Mouse (Mus musculus) adrenal gland, adult (tissue): Measurements from ENCODE around the gene Dscam.

ENCODE experiments used
- DNase-seq, 2 experiments: peaks; one replicate each; pipeline ENCODE4 v3.0.0; 2022 to 2023; ENCODE audit warnings: low spot score in 1 of 2; ENCODE audit not compliant: inconsistent age in 2 of 2

Gene Dscam

DNA sequence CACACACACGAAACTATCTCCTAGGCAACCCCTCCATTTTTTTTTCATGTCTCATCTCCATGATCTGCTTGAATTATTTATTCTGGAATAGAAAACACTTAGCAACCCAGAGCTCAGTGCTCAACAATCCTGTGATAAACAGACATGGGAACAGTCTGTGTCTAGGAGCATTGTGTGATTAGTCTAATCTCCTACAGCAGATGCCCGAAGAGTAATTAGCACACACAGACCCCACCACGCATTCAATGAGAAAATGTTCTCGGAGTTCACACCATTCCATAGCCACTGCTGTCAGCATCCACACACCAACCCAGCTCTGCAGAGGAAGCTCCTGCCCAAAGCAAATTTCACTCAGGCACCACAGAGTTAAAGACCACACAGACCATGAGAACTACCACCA, 146.1 kb downstream of the Dscam start:
- no peak for DNase-seq

DNA sequence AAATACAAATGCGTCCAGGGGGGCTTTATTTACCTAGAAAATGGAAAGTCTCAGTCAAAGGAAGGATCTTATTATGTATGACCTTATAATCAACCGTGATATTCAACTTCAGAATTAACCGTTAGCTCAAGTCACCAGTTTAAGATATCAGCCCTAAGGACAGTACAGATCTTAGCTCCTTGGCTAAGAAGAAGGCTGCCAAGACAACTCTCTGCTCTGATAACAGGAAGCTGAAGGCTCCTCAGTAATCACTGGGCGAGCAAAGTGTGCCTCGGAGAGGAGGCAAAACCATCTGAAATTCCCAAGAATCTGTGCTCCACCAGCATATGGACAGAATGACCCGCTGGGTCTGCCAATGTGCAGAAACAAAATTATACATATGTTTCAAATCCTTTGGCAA, 149.1 kb downstream of the Dscam start:
- DNase-seq = no peak

DNA sequence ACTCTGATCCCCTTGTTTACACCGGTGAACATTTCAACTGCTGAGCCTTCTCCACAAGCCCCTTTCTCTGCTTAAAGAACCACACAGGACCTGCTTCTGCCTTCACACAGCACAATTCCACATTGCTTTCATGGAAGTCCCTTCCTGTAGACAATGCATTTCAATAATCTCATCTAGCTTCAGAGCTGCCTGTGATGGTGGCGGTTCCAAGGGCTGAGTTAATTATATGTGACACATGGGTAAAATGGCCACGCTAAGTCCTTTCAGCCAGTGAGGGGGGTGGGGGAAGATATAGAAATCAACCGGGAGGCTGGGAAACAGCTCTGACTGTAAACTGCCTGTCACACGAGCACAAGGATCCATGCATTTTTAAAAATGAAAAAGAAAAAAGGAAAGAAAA, 152.2 kb downstream of the Dscam start:
- DNase-seq = no peak

DNA sequence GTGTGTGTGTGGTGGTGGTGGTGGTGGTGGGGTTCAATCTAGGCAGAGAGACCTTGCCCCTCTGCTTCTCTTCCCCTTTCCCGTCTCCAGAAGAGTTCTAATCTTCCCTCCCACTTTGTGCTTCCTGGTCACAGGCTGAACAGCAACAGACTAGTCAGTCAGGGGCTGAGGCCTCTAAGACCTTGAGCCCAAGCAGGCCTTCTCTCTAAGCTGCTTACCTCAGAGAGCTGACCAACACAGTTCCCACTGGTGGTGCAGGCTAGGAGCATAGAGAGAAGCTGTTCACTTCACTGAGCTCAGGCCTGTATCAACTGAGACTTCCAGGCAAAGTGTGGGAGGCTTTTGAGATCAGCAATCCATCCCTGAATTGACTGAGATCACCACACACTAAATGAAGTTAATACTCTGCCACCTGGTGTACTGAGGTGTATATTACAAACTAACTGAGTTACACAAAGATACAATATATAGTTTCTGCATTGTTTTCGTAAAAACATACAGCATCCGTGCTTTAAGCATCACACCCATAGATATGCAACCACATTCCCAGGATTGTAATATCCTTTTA, 153.3 kb downstream of the Dscam start:
- DNase-seq = peak in 1 of 2 experiments; percentile 48

DNA sequence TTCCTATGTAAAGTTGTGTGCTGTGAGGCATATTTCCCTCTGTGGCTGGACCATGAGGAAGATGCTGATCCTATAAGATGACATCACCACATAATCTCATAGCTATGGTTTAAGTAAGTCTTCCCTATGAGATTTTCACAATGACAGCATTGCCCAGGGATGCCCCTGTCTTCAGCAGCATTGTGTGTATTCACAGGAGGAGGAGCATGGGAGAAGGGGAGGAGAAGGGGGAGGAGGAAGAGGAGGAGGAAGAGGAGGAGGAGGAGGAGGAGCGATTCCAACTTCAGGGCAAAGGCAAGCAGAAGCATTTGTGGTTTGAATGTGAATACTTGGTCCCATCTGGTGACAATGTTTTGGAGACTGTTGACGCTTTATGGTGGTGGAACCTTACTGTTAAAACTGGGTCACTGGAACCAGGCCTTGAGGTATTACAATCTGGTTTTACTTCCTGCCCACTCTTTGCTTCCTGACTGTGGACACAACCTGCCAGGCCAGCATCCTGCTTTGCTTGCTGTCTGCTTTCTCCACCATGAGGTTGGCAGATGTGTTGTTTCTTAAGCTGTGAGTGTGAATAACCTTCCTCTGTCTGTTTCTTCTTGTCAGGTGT, 154.2 kb downstream of the Dscam start:
- no peak for DNase-seq

DNA sequence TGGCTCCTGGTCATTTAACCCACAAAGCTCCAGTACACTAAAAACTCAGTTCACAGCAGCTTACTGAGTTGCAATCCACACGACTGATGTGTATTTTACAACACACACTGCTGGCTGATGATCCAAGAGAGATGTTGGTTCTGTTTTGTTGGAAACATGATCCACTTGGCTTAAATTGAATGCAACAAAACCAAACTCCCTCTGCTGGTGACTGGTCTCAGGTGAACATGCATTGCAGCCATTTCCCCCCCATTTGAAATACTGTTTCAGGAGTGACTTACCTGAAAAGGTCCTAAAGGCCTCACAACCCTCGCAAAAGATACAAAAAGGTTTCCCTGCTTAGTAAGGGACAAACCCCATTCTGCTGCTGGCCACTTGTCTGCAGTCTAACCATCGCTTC, 156.2 kb downstream of the Dscam start:
- DNase-seq = peak in 1 of 2 experiments; percentile 48

DNA sequence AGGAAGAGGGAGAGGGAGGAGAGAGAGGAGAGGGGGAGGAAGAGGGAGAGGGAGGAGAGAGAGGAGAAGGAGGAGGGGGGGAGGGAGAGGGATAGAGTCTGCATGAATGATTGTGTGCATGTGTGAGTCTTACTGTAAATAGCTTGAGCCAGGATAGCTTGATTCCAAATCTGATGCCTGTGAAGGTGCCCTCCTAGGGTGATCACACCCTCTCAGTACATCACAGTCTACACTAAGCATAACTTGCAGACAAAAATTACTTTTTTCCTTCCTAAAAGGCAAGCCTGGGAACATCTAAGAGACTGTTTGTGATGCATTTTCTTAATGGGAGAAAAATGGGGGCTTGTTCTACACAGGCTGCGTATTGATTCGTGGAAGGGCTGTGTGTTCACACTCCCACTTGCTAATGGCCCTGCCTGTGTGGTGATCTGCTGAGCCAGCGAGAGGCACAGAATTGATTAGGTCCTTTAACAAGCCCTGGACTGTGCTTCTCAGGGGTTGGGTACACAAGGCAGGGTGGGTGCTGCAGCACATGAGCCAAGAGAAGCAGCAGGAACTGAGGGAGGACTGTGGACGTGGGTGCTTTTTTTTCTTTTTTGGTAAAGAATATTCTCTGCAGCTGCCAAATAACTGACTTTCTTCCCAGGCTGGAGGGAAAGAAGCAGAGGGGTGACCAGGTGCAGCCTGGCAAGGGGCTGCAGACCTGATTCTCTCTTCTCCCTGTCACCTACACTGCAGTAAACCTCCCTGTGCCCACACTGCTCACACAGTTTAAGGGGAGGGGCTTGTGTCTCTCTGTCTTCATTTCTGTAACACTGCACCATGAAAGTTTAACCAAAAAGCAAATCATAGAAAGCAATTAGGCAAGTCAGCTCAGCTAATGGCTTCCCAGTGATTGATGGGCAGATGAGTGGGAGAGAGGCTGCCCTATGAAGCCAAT, 161.2 kb downstream of the Dscam start:
- DNase-seq = no peak

DNA sequence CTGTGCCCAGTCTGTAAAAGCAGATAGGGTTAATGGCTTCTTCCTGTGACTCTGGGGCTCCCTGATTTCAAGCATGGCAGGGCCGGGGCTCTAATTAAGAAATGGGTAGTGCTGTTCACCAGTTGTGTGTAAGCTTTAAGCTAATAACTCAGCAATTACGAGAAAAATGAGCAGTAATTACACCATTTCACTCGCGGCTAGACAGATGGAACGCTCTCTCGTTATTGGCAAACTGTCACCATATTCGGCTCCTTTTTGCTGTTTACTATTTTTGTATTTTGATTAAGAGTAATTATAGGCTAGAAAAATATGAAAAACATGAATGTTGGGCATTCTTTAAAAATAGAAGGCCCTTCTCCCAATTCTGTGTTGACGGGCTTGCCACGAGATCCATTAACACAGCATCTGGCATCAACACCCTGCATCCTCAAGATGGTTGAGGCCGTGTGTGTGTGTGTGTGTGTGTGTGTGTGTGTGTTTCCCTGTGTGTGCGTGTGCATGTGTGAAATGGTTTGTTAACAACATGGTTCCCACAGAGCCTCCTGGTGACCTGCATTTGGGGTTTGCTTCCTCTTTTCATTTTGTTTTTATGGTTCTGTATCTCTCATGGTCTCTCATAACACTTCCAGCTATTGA, 162.5 kb downstream of the Dscam start:
- DNase-seq = no peak

DNA sequence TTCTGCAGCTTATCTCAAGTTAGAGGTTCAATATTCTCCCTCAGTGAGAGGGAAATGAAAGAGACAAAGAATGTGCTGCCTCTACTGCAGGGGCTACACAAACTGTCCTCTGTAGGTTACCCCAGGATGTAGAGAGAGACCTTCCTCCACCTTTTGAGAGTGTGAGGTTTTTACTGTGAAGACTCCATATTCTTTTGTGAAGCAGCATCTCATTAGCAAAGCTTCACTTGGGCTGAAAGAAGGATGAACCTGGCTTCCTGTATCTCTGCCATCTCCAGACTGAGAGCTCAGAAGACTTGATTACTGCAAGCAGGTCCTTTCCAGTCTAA, 163.7 kb downstream of the Dscam start:
- no peak for DNase-seq

DNA sequence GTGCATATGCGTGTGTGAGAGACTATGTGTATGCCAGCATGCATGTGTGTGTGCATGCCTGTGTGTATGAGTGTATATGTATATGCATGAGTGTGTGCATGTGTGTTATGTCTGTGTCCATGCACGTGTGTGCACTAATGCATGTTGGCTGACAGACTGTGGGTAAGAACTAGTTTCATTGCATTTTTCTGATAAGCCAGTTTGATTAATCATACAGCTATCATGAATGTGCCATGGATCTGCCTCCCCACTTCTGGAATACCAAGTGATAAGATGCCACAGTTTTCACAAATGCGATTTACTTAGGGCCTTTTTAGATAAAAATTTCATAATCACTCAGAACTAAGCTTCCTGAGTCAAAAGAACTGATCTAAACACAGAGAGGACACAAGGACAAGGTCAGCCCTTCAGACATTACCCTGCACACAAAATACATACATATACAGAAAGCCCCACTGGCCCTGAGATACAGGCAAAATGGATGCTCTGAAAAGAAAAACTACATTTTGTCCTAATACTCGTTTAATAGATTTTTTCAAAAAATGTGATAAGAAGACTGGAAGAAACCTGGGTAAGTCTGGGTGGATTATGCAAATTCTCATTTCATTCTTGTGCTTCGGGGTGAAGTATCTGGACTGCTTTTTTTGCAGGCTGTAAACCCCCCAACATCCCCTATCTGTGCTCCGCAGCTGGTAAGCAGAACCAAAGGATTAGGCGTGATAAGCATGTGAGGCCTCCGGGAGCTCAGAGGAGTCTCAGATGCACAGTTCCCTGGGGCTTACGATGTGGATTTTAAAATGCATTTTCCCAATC, 164.3 kb downstream of the Dscam start:
- DNase-seq = peak in 1 of 2 experiments; percentile 43

DNA sequence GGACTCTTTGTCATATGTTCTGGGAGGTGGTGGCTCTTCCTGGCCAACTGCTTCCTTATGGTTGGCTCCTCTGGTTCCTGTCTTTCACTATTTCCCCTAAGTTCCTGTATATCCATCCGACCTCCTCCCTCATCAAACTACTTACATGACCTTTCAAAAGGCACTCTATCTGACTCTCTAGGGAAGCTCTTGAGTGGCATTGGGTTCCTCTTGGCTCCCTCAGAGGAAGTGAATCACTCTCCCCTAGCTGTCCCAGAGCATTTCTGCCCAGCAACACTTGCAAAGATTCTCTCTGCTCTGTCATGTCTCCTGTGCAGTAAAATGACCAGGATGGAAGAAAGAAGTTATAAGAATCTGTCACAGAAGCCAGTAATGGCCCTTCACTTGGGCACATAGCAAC, 166.6 kb downstream of the Dscam start:
- peak in 1 of 2 experiments; percentile 72 for DNase-seq

DNA sequence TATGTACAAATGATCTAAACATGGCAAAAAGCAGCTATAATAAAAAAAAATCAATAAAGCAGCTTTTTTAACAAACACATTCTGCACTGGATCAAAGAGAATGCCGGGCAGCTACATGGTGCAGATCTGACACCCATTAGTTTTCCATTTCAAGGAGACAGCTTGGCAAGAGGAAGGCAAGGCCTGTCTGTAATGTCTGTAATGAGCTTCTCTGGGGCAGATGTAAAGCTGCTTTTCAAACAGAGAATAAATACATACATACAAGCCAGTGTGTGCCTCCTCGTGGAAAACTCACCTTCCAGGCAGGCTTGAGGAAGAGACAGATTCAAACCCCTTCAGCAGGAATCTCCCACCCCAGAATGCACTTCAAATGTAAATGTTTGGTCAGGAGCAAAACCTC, 167.7 kb downstream of the Dscam start:
- peak in 1 of 2 experiments; percentile 56 for DNase-seq

DNA sequence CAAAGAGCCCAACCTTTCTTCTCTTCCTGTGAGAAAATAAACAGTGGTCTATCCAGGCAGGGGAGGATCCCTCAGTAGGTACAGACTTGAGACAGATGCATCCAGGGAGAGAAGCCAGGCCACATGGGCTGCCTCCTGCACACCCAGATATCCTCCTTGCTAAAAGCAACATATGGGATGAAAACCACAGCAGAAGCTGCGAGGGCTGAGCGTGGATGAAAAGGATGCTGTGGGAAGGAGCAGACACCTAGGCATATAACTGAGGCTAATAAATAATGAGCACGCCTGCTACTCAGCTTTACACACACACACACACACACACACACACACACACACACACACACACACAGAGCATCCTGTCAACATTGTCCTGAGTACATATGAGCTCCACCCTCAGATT, 168.4 kb downstream of the Dscam start:
- no peak for DNase-seq

DNA sequence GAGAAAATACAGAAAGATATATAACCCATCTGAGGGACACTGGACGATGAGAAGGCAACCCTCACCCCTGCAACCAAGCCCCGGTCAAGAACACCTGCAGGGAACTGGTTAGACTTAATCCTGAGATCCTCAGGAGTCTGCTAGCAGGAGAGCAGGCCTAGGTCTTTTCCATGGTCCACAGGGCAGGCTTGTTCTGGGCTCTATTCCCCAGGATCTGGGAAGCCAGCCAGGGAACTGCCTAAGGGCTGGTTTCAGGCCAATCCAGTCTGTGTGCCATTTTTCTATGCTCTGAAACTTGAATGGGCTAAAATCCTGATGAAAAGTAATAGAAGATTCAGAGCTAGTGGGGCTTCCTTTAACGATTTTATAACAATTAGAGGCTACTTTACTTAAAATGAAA, 173.7 kb downstream of the Dscam start:
- peak; percentile 20 to 73 for DNase-seq

DNA sequence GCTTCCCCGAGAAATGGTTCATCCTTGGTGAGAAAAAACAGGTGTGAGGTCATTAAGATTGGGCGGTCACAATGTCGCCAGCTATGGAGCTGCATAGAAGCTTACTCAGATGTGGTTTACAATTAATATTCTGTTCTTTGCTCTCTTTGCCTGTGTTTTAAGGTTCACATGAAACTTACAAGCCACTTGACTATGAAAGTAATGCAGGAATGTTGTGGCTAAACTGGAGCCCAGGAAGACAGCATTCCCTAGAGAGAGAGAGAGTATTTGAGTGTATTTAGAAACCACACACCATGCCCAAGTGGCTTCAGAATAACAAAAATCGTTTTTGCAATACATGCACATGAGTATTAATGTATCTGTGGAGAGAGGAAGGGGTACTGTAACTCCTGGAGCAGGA, 174.7 kb downstream of the Dscam start:
- DNase-seq = no peak

DNA sequence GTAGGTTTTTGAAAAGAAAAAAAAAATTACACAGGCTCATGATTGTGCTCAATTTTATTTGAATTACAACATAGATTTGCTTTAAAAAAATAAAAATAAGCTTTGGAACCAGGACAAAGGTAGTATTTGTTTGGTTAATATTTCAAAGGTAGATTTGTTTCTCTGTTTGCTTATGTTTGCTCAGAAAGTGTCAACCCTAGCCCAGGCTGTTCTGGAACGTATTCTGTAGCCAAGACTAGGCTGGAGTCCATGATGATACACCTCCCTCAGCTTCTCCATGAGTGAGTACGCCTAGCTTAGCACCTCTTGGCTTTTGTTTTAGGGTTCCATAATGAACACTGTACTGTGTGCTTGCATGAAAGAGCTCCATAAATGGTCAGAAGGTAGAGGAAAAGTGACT, 183.2 kb downstream of the Dscam start:
- no peak for DNase-seq

DNA sequence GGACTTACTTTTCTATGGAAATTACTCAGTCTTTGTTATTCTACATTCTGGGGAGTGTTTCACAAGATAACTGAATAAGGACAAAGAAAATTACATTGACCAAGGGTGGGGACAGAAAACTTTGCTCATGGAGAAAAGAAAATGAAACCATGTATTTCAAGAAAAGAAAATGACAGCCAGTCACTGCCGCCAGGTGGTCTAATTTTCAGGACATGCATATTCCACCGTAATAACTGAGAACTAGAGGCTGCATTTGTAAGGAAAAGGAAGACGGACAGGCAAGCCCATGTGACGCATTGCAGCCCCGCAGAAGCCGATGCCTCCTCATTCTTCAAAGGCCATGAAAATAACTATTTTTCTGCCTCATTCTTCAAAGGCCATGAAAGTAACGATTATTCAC, 197.3 kb downstream of the Dscam start:
- DNase-seq = no peak

DNA sequence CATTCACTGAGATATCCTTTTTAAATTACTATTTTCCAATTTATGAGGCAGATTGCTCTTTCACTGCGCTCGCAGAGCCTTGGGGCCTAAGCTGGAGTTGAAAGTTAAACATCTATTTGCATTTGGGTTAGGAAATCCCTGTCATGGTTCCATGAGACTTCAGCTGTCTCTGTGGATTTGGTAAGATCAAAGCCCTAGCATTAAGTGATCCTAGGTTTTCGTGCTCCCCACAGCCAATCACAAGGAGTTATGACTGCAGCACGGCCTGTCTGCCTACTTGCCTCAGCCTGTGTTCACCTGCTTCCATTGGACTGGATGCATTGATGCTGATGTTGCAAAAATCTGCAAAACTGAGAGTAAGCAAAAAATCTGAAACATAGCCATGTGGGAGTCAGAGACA, 198.8 kb downstream of the Dscam start:
- DNase-seq = no peak

DNA sequence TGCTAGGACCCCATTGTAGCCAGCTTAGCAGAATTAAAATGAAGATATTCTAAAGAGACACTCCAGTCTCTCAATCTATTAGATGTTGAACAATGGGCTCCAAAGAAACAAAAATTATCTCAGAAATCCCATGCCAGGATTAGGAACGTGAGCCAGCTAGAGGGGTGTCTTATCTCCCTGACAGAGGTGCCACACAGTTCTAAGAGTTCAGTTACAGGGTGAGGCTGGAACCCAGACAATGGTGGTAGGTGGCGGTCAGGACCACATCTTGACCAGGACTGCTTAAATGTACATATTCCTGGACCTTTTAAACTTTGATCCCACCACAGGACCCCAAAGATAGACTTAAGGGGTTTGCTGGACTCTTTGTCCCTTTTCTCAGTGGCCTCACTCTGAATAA, 200.1 kb downstream of the Dscam start:
- DNase-seq = no peak

DNA sequence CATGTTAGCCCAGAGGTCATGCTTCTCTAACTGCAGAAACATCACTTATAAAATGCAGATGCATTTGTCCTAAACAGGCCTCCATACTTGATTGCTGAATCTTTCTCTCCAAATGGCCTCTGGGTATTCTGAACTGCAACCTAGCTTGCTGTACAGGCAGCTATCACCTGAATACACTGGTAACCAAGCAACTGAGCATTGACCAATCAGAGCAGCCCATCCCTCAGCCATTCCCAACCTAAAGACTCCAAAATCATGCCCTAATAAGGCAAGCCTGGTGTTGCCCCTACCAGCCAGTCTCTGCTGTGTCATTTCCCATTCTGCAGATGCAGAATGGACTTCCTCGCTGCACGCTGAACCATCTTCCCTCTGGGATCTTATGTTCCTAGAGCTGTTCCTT, 200.9 kb downstream of the Dscam start:
- DNase-seq = no peak

DNA sequence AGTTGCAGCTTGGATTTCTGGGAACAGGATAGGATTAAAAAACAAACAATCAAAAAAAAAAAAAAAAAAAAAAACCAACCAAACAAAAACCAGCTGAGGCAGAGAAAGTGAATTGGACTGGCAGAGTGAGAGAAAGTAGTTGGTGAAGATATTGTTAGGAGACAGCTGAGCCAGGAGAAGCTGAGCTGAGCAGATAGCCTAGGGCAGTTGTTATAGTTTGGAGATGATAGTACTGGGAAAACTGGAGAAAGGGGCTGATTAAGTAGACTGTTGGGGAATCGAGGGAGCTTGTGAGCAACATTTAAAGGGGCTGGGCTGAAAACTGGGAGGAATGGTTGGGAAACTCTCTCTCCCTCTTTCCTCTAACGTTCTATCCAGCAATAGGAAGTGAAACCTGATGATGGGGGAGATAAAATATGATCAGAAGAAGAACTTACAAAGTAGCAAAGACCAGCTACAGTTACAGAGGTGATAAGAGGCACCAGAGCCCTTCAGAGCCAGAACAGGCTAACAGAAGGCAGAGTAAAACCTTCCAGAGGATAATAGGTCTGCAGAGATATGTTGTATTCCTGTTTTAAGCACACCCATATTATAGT, 201.6 kb downstream of the Dscam start:
- DNase-seq = no peak
